Mouse (Mus musculus) hindbrain, embryonic 14.5 days (tissue): ENCODE measurements around the gene Arhgap17. TPM values are rescaled to one million over a fixed set of nuclear protein-coding genes. Genes with fewer than 3 reads are reported as not detected.

Experiments
- ATAC-seq: fragments of 200-750 bp; cut with Nextera tagmentation; 2 replicates; pipeline ENCODE4 v1.8.0; 2017; ENCODE audit warnings: moderate number of reproducible peaks, mild to moderate bottlenecking, moderate TSS enrichment, moderate library complexity; ENCODE audit not compliant: low FRiP score
- DNase-seq: peaks from one replicate; pipeline ENCODE4 v3.0.0-alpha.2; 2015; ENCODE audit warnings: low spot score
- H3K27ac ChIP-seq: fragments of 300-500 bp; sonication (generic); 2 replicates; pipeline ENCODE4 v1.5.1; 2014; ENCODE audit warnings: mild to moderate bottlenecking, moderate library complexity
- H3K27me3 ChIP-seq: fragments of 300-500 bp; sonication (generic); 2 replicates; pipeline ENCODE4 v1.6.1; 2014; ENCODE audit warnings: mild to moderate bottlenecking, low read length, mixed read lengths; ENCODE audit not compliant: control insufficient read depth, insufficient read depth
- H3K36me3 ChIP-seq: fragments of 300-500 bp; sonication (generic); replicated peaks from 2 replicates; pipeline ENCODE4 v1.6.1; 2014; ENCODE audit not compliant: control insufficient read depth, insufficient read depth
- H3K4me1 ChIP-seq: fragments of 300-500 bp; sonication (generic); replicated peaks from 2 replicates; pipeline ENCODE4 v1.6.1; 2014; ENCODE audit warnings: antibody characterized with exemption, low read length, mixed read lengths; ENCODE audit not compliant: control insufficient read depth, insufficient read depth
- H3K4me2 ChIP-seq: fragments of 300-500 bp; sonication (generic); replicated peaks from 2 replicates; pipeline ENCODE4 v1.6.1; 2014; ENCODE audit warnings: mild to moderate bottlenecking, moderate library complexity
- H3K4me3 ChIP-seq: fragments of 300-500 bp; sonication (generic); replicated peaks from 2 replicates; pipeline ENCODE4 v1.5.1; 2014; ENCODE audit warnings: mild to moderate bottlenecking, low read length
- H3K9ac ChIP-seq: fragments of 300-500 bp; sonication (generic); 2 replicates; pipeline ENCODE4 v1.6.1; 2014
- H3K9me3 ChIP-seq: fragments of 300-500 bp; sonication (generic); 2 replicates; pipeline ENCODE4 v1.6.1; 2016; ENCODE audit warnings: low read length; ENCODE audit not compliant: control insufficient read depth
- WGBS: fragments of 180-500 bp; shearing (Covaris S2); extraction: QIAGEN DNeasy Blood & Tissue Kit; methylation state at CpG from one replicate; pipeline ENCODE4 v1.1.7; 2014; 5-methylcytosine and 5-hydroxymethylcytosine counted together
- polyA plus RNA-seq: library from polyadenylated mRNA; unstranded; fragments of >200 nt; fragmentation: Nextera tagmentation; extraction: Ambion mirVana; gene quantifications from 2 replicates; pipeline ENCODE4 v1.2.1, GENCODE M21; 2014

Arhgap17 gene
- polyA plus RNA-seq, 1 experiment from 2014 or later, result 11.4 TPM

GRCm38 (mm10) chr7:123326901-123327300, 42.8 kb downstream of the Arhgap17 start:
- Histone ChIP-seq H3K9me3 (no peaks in the 10 kb centered on the region), H3K36me3 (peaks cover 41% of the 10 kb centered on the region), H3K9ac (no peak overlapping the region), H3K4me2 (no peak overlapping the region), H3K4me3 (no peak overlapping the region), H3K27ac (no peak overlapping the region), H3K27me3 (no peaks in the 10 kb centered on the region), H3K4me1 (no peaks in the 10 kb centered on the region; the same call in 1 of the 2 replicates)
- DNase-seq (no peak), ATAC-seq (no peak)
- WGBS, result 79% methylated on average over 4 of the region's 4 CpGs

GRCm38 (mm10) chr7:123326062-123326461, 43.7 kb downstream of the Arhgap17 start:
- 88% methylated on average over 5 of the region's 5 CpGs for WGBS
- H3K9ac ChIP-seq, result no peak overlapping the region
- no peaks in the 10 kb centered on the region for H3K27me3 ChIP-seq
- no peak overlapping the region for H3K4me3 ChIP-seq
- H3K36me3 ChIP-seq, result peaks cover 50% of the 10 kb centered on the region
- H3K9me3 ChIP-seq, result no peaks in the 10 kb centered on the region
- H3K4me2 ChIP-seq, result no peak overlapping the region
- H3K27ac ChIP-seq, result no peak overlapping the region
- ATAC-seq (no peak), DNase-seq (no peak)
- H3K4me1 ChIP-seq, result no peaks in the 10 kb centered on the region; the same call in 1 of the 2 replicates

GRCm38 (mm10) chr7:123324105-123324504, 45.6 kb downstream of the Arhgap17 start:
- Histone ChIP-seq H3K27ac (no peak overlapping the region), H3K9ac (no peak overlapping the region), H3K4me3 (no peak overlapping the region), H3K4me1 (no peaks in the 10 kb centered on the region; the same call in 1 of the 2 replicates), H3K27me3 (no peaks in the 10 kb centered on the region), H3K9me3 (no peaks in the 10 kb centered on the region), H3K4me2 (no peak overlapping the region), H3K36me3 (peaks cover 65% of the 10 kb centered on the region)
- 100% methylated on average over 1 of the region's 1 CpGs for WGBS
- no peak for ATAC-seq
- DNase-seq, result no peak

DNA sequence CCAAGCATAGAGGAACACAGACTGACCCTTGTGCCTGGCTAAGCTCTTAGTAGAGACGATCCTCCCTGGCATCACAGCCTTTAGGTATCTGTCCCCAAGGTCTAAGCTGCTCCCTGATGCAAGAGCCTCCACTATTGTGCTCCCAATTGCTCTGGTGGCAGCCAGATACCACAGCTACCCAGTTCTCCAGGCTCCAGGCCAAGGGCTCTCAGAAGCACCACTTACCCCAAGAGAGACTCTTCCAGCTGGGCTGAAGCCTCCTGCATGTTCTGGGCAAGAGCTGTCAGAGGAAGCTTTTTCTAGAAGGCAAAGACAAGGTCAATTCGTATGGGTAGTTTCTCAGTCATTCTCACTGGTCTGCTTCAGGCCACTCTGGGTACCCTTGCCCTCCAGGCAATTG, 46.3 kb downstream of the Arhgap17 start:
- 92% methylated on average over 2 of the region's 2 CpGs for WGBS
- no peak for ATAC-seq
- Histone ChIP-seq H3K4me1 (no peaks in the 10 kb centered on the region; the same call in 1 of the 2 replicates), H3K9me3 (no peaks in the 10 kb centered on the region), H3K4me2 (no peak overlapping the region), H3K9ac (no peak overlapping the region), H3K27me3 (no peaks in the 10 kb centered on the region), H3K4me3 (no peak overlapping the region), H3K36me3 (peaks cover 72% of the 10 kb centered on the region), H3K27ac (no peak overlapping the region)
- no peak for DNase-seq

- peaks cover 80% of the 10 kb centered on the region for H3K36me3 ChIP-seq
- ATAC-seq, result no peak
Measured at GRCm38 (mm10) chr7:123322452-123323121, 47.1 kb downstream of the Arhgap17 start.

GRCm38 (mm10) chr7:123312738-123313137, 57.0 kb downstream of the Arhgap17 start:
- Histone ChIP-seq H3K9me3 (no peaks in the 10 kb centered on the region), H3K4me3 (no peak overlapping the region), H3K27me3 (no peaks in the 10 kb centered on the region), H3K36me3 (peaks cover 86% of the 10 kb centered on the region), H3K4me1 (no peaks in the 10 kb centered on the region), H3K4me2 (no peak overlapping the region), H3K9ac (no peak overlapping the region), H3K27ac (no peak overlapping the region)
- ATAC-seq (no peak), DNase-seq (no peak)
- WGBS, result 87% methylated on average over 3 of the region's 3 CpGs

More at GRCm38 (mm10) chr7:123322452-123323121, 47.1 kb downstream of the Arhgap17 start:
- Histone ChIP-seq H3K9ac (no peak overlapping the region), H3K27me3 (no peaks in the 10 kb centered on the region), H3K27ac (no peak overlapping the region), H3K4me3 (no peak overlapping the region), H3K9me3 (no peaks in the 10 kb centered on the region), H3K4me2 (no peak overlapping the region), H3K4me1 (no peaks in the 10 kb centered on the region)
- 92% methylated on average over 13 of the region's 13 CpGs for WGBS
- DNase-seq, result no peak

GRCm38 (mm10) chr7:123311836-123312235, 57.9 kb downstream of the Arhgap17 start:
- no peak overlapping the region for H3K4me2 ChIP-seq
- 65% methylated on average over 5 of the region's 5 CpGs for WGBS
- DNase-seq, result no peak

DNA sequence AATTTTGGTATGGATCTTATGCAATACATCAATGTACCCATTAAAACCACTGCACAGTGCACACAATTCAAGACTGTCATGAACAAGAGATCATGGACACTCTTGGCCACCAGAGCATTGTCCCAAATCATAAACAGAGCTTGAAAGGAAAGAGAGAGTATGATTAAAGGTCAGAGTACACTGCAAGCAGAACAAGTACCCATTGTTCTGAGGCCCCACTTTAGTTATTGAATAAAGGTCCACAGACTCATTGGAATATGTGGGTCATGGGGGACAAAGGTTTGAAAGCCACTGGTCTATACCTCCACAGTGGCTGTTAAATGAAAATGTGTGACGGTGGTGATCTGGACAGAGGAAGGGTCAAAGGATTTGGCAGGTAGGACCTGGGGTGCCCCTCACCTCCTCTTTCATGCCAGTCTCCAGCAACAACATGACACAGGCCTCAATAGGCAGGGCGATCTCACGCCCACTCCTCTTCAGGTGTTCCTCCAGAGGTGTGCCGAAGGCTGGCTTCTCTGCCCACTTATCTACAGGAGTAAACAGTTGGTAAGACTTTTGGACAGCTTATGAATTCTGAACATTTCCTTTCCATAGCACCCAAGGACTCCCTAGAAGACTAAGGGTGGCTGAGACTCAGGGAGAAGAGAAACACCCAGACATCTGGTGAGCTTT, 61.7 kb downstream of the Arhgap17 start:
- Histone ChIP-seq H3K9ac (no peak overlapping the region), H3K27me3 (no peaks in the 10 kb centered on the region), H3K9me3 (no peaks in the 10 kb centered on the region), H3K27ac (no peak overlapping the region), H3K4me3 (no peak overlapping the region), H3K4me1 (no peaks in the 10 kb centered on the region), H3K4me2 (no peak overlapping the region), H3K36me3 (peaks cover 81% of the 10 kb centered on the region)
- WGBS, result 94% methylated on average over 4 of the region's 4 CpGs
- ATAC-seq, result no peak
- no peak for DNase-seq

More at GRCm38 (mm10) chr7:123311836-123312235, 57.9 kb downstream of the Arhgap17 start:
- no peak overlapping the region for H3K9ac ChIP-seq
- no peaks in the 10 kb centered on the region for H3K9me3 ChIP-seq
- peaks cover 86% of the 10 kb centered on the region for H3K36me3 ChIP-seq
- H3K27me3 ChIP-seq, result no peaks in the 10 kb centered on the region
- H3K4me1 ChIP-seq, result no peaks in the 10 kb centered on the region
- no peak for ATAC-seq
- H3K4me3 ChIP-seq, result no peak overlapping the region
- no peak overlapping the region for H3K27ac ChIP-seq

DNA sequence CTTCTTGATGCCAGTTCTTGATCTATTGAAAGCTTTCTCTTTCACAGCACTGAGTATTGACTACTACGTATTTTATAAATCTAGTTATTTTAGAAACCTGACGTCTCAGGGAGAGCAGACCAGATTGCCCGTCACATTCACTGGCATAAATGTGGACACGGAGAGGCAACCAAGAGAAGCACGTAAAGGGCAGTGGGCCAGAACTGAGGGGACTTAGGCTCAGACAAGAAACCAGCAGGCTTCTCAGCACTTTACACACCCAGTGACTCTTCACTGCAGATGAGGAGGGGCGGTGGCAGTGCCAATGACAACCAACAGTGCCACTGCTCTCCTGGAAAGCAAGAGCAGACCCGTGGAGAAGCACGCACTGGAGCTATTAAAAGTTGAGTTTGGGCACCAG, 62.5 kb downstream of the Arhgap17 start:
- 98% methylated on average over 8 of the region's 8 CpGs for WGBS
- H3K4me2 ChIP-seq, result no peak overlapping the region
- no peaks in the 10 kb centered on the region for H3K4me1 ChIP-seq
- no peak overlapping the region for H3K9ac ChIP-seq
- DNase-seq, result no peak
- no peak overlapping the region for H3K4me3 ChIP-seq
- H3K9me3 ChIP-seq, result no peaks in the 10 kb centered on the region
- H3K27ac ChIP-seq, result no peak overlapping the region
- no peak for ATAC-seq
- peaks cover 82% of the 10 kb centered on the region for H3K36me3 ChIP-seq
- H3K27me3 ChIP-seq, result no peaks in the 10 kb centered on the region
